Comparison of ENCODE assay signal across 19 mouse cellular contexts in genomic region chr7:117285206-117285605, GRCm38 (mm10).
"Had no signal": no experiment of that assay in that cellular context is flagged by ENCODE, and none has a peak within 500 bp of the region (broad histone marks: within the 10 kb centered on the region; RNA-seq: fewer than 3 reads in every experiment).

No protein-coding gene starts in this region.

- H3K9ac ChIP-seq: limb, embryonic 12.5 days; limb, embryonic 15.5 days; liver, embryonic 14.5 days; liver, postnatal 0 days; lung, embryonic 14.5 days; midbrain, embryonic 12.5 days; midbrain, embryonic 15.5 days; neural tube, embryonic 12.5 days; neural tube, embryonic 15.5 days had no signal

- ATAC-seq: midbrain, embryonic 15.5 days had no signal

- H3K27ac ChIP-seq: layer of hippocampus, adult 2 months; left cerebral cortex, adult 2 months; limb, embryonic 12.5 days; limb, embryonic 15.5 days; liver, embryonic 14.5 days; macrophage; midbrain, embryonic 12.5 days; midbrain, embryonic 15.5 days; neural tube, embryonic 12.5 days; neural tube, embryonic 15.5 days had no signal

- H3K9me3 ChIP-seq: limb, embryonic 12.5 days; limb, embryonic 15.5 days; midbrain, embryonic 12.5 days; midbrain, embryonic 15.5 days; neural tube, embryonic 12.5 days; neural tube, embryonic 15.5 days had no signal

- H3K36me3 ChIP-seq: limb, embryonic 12.5 days; limb, embryonic 15.5 days; midbrain, embryonic 12.5 days; midbrain, embryonic 15.5 days; neural tube, embryonic 12.5 days; neural tube, embryonic 15.5 days had no signal

- H3K4me3 ChIP-seq: layer of hippocampus, adult 2 months; left cerebral cortex, adult 2 months; limb, embryonic 12.5 days; limb, embryonic 15.5 days; midbrain, embryonic 12.5 days; midbrain, embryonic 15.5 days; neural tube, embryonic 12.5 days; neural tube, embryonic 15.5 days had no signal

- H3K27me3 ChIP-seq: limb, embryonic 12.5 days; limb, embryonic 15.5 days; midbrain, embryonic 12.5 days; midbrain, embryonic 15.5 days; neural tube, embryonic 12.5 days; neural tube, embryonic 15.5 days had no signal

- DNase-seq: kidney, adult 18-20 months; kidney, adult 9 months; kidney, postnatal 14 days; kidney, postnatal 4 days; left cerebral cortex, postnatal 4 days; liver, postnatal 0 days; thymus, postnatal 25 days had no signal

- H3K4me1 ChIP-seq: limb, embryonic 12.5 days; limb, embryonic 15.5 days; midbrain, embryonic 12.5 days; midbrain, embryonic 15.5 days; neural tube, embryonic 12.5 days; neural tube, embryonic 15.5 days had no signal

- H3K4me2 ChIP-seq: limb, embryonic 12.5 days; limb, embryonic 15.5 days; liver, embryonic 11.5 days; lung, embryonic 14.5 days; midbrain, embryonic 12.5 days; midbrain, embryonic 15.5 days; neural tube, embryonic 12.5 days; neural tube, embryonic 15.5 days had no signal
